ENCODE assay signal across 8 mouse cellular contexts in the genomic region with DNA sequence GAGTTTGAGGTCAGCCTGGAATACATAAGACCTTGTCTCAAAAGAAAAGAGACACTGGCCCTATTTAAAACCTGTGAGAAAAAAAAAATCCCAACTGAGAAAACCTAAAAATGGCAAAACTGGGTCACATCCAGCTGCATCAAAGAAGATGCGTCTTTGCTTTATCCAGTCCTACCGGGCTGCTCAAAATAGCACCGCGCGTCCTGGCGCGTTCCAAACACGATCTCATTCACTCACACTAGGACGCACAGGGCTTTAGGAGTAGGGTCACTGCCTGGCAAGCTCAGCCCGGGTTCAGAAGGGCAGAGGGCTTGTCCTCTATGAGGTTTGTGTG. TPM values are rescaled to one million over a fixed set of nuclear protein-coding genes. Genes with fewer than 3 reads are reported as not detected.
DNase-seq lines count a peak whose midpoint lies in the region; ATAC-seq and TF ChIP-seq lines count a peak whose summit lies in the region.

No protein-coding gene starts in this region.

- no peak overlapping the region for H3K27ac ChIP-seq in thymus, adult 2 months (ENCODE audit: control insufficient read depth, insufficient read depth, low read length)
- no peak overlapping the region for H3K27ac ChIP-seq in liver, embryonic 13.5 days

- H3K9ac ChIP-seq in liver, embryonic 13.5 days = 0 out of 2 replicates have a peak overlapping the region, but pooled peaks have one; percentile 2

- H3K4me3 ChIP-seq in thymus, adult 2 months (ENCODE audit: control insufficient read depth, insufficient read depth, low read length) = peak overlapping the region; percentile 28
- no peak overlapping the region for H3K4me3 ChIP-seq in liver, embryonic 13.5 days (replicated peaks)

- TF ChIP-seq CTCF in thymus, adult 2 months (IDR thresholded peaks at IDR 0.05; ENCODE audit: borderline replicate concordance, control insufficient read depth, extremely low read depth, insufficient read depth, low read length, poor library complexity) = no peak

- TF ChIP-seq POLR2A in thymus, adult 2 months (IDR thresholded peaks at IDR 0.05; ENCODE audit: control insufficient read depth, extremely low read depth, insufficient read depth, low read length, poor library complexity) = no peak

- no peaks in the 10 kb centered on the region for H3K9me3 ChIP-seq in liver, embryonic 13.5 days (replicated peaks)

- no peaks in the 10 kb centered on the region for H3K27me3 ChIP-seq in thymus, adult 2 months (ENCODE audit: control insufficient read depth, insufficient read depth, low read length)
- H3K27me3 ChIP-seq in liver, embryonic 13.5 days = peaks cover 12% of the 10 kb centered on the region; the same call in 1 of the 2 replicates

- no peaks in the 10 kb centered on the region for H3K36me3 ChIP-seq in thymus, adult 2 months (ENCODE audit: control insufficient read depth, insufficient read depth, low read length)
- H3K36me3 ChIP-seq in liver, embryonic 13.5 days = no peaks in the 10 kb centered on the region

- under 1% methylated on average over 10 of the region's 10 CpGs for WGBS in thymus, adult 2 months
- WGBS in liver, embryonic 13.5 days (ENCODE audit: insufficient replicate concordance) = 47% methylated on average over 10 of the region's 10 CpGs

- peaks cover 44% of the 10 kb centered on the region for H3K4me1 ChIP-seq in thymus, adult 2 months (replicated peaks; ENCODE audit: control insufficient read depth, insufficient read depth, low read length)
- H3K4me1 ChIP-seq in liver, embryonic 13.5 days (replicated peaks) = peaks cover 52% of the 10 kb centered on the region

- H3K4me2 ChIP-seq in liver, embryonic 13.5 days = peak overlapping the region; percentile 49

- 0 out of 2 replicates have a peak, but pooled peaks have one; percentile 31 for ATAC-seq in cerebellum, adult (ENCODE audit: insufficient number of reproducible peaks, low FRiP score, low TSS enrichment)
- ATAC-seq in liver, embryonic 13.5 days (ENCODE audit: low read depth) = no peak

- DNase-seq in cerebellum, adult 8-10 months = no peak
- no peak for DNase-seq in thymus, adult 2 months
- no peak for DNase-seq in thymus, postnatal 10 days (ENCODE audit: low spot score in 2 of 2)
- DNase-seq in liver, embryonic 13.5 days = no peak
- DNase-seq in right cerebral cortex, postnatal 14 days = peak; percentile 35
- no peak for DNase-seq in ovary, postnatal 14 days (ENCODE audit: low spot score)
- DNase-seq in lung, postnatal 10 days = no peak

RNA-seq across cellular contexts. Expression of a gene that starts 9.4 kb away (rescaled TPM):
- 12.9 and 18.5 TPM in 2 replicates for polyA plus RNA-seq in thymus, adult 2 months (2012; rRNA removed)
- polyA plus RNA-seq in liver, embryonic 13.5 days (2015; fragmentation: Nextera tagmentation; extraction: Ambion mirVana) = 0.98 and 1.3 TPM in 2 replicates

RNA-seq across cellular contexts. Expression of a gene that starts 38.8 kb away (rescaled TPM):
- polyA plus RNA-seq in thymus, adult 2 months (2012; rRNA removed) = 0.52 and 1.6 TPM in 2 replicates
- 3.0 and 3.8 TPM in 2 replicates for polyA plus RNA-seq in liver, embryonic 13.5 days (2015; fragmentation: Nextera tagmentation; extraction: Ambion mirVana)

RNA-seq across cellular contexts. Expression of a gene that starts 54.3 kb away (rescaled TPM):
- 41.0 and 51.4 TPM in 2 replicates for polyA plus RNA-seq in thymus, adult 2 months (2012; rRNA removed)
- polyA plus RNA-seq in liver, embryonic 13.5 days (2015; fragmentation: Nextera tagmentation; extraction: Ambion mirVana) = 29.0 and 33.0 TPM in 2 replicates
